Mouse (Mus musculus) heart, postnatal 0 days (tissue): ENCODE measurements at regions not wholly inside any gene's neighbourhood (a gene's known extent, or its start where the extent isn't known, plus 50 kb on each side); places are given as distances from the start of the nearest gene placed in this dataset.
"Not testable (repeated sequence)": the region's sequence is repeated elsewhere in the genome, so short reads cannot be mapped to it uniquely, and the experiment has no call there.

Experiments used
- ATAC-seq: fragments of 200-750 bp; cut with Nextera tagmentation; 2 replicates; pipeline ENCODE4 v1.8.0; 2017; ENCODE audit warnings: low read depth, moderate number of reproducible peaks, moderate library complexity; ENCODE audit not compliant: insufficient read depth
- DNase-seq: peaks from one replicate; pipeline ENCODE4 v3.0.0-alpha.2; 2016; ENCODE audit warnings: low spot score
- H3K27ac ChIP-seq: fragments of 300-500 bp; sonication (generic); 2 replicates; pipeline ENCODE4 v1.5.1; 2014; ENCODE audit warnings: low read depth, mild to moderate bottlenecking
- H3K27me3 ChIP-seq: fragments of 300-500 bp; sonication (generic); 2 replicates; pipeline ENCODE4 v1.6.1; 2014; ENCODE audit warnings: low read length, mixed read lengths; ENCODE audit not compliant: control insufficient read depth, insufficient read depth
- H3K36me3 ChIP-seq: fragments of 300-500 bp; sonication (generic); replicated peaks from 2 replicates; pipeline ENCODE4 v1.6.1; 2014; ENCODE audit warnings: low read length, mixed read lengths; ENCODE audit not compliant: control insufficient read depth, insufficient read depth
- H3K4me1 ChIP-seq: fragments of 300-500 bp; sonication (generic); 2 replicates; pipeline ENCODE4 v1.6.1; 2014; ENCODE audit warnings: antibody characterized with exemption; ENCODE audit not compliant: control insufficient read depth, insufficient read depth
- H3K4me2 ChIP-seq: fragments of 300-500 bp; sonication (generic); 2 replicates; pipeline ENCODE4 v1.6.1; 2014; ENCODE audit warnings: low read depth, mild to moderate bottlenecking, low read length, moderate library complexity
- H3K4me3 ChIP-seq: fragments of 300-500 bp; sonication (generic); 2 replicates; pipeline ENCODE4 v1.5.1; 2014; ENCODE audit warnings: low read depth, low read length
- H3K9ac ChIP-seq: fragments of 300-500 bp; sonication (generic); replicated peaks from 2 replicates; pipeline ENCODE4 v1.6.1; 2014; ENCODE audit warnings: low read depth, low read length, mixed read lengths
- H3K9me3 ChIP-seq: fragments of 300-500 bp; sonication (generic); replicated peaks from 2 replicates; pipeline ENCODE4 v1.6.1; 2016; ENCODE audit warnings: low read length; ENCODE audit not compliant: control insufficient read depth
- CTCF ChIP-seq: IDR thresholded peaks from 2 replicates; pipeline ENCODE4 v1.5.1; 2016; ENCODE audit warnings: antibody characterized with exemption, control low read depth, low read depth
- EP300 ChIP-seq: IDR thresholded peaks from 2 replicates; pipeline ENCODE4 v1.6.1; 2016; ENCODE audit warnings: antibody characterized with exemption, low read depth
- WGBS: fragments of 180-500 bp; shearing (Covaris S2); extraction: QIAGEN DNeasy Blood & Tissue Kit; methylation state at CpG from one replicate; pipeline ENCODE4 v1.1.7; 2014; 5-methylcytosine and 5-hydroxymethylcytosine counted together

DNA sequence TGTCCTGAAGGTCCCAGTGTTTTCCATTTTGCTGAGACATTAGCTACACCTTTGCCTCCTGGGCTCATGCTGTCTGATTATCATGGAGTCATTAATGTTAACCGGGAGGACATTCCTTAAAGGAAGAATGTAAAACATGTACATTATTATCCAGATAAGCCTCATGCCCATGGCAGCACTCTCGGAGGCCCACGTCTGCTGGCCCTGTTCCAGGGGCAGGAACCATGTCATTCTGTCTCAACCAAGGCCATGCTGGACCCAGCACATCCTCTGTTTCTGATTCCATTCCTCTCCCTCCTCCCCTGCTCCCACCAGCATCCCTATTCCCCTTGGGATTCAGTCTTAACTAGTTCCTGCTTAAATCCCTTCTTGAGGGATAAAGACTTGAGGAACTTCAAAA, 139.1 kb downstream of the Sptssa start:
- TF ChIP-seq CTCF (no peak), EP300 (no peak)
- H3K27me3 ChIP-seq, result no peaks in the 10 kb centered on the region
- no peak for ATAC-seq
- H3K9ac ChIP-seq, result no peak overlapping the region
- H3K9me3 ChIP-seq, result no peaks in the 10 kb centered on the region
- H3K27ac ChIP-seq, result no peak overlapping the region
- H3K4me3 ChIP-seq, result no peak overlapping the region
- no peak overlapping the region for H3K4me2 ChIP-seq
- WGBS, result 11% methylated on average over 3 of the region's 3 CpGs
- no peaks in the 10 kb centered on the region for H3K36me3 ChIP-seq
- no peak for DNase-seq
- peaks cover 5% of the 10 kb centered on the region for H3K4me1 ChIP-seq

DNA sequence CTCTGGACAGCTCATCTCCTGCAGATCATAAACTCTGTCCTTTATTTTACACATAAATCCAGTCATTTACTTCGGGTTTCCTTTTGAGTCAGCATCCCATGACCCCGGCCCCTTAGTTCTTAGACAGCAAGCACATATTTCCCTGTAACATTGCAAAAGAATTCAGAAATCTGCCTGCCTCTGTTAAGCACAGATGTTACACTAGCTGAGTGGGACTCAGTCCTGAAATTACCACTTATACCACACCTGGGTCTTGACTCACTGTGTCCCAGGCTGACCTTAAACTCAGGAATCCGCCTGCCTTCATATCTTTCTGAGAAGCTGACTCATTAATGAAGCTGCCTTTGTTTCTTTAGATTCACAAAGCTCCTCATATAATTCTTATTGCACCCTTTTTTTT, 139.9 kb downstream of the Sptssa start:
- no peaks in the 10 kb centered on the region for H3K9me3 ChIP-seq
- ATAC-seq (no peak), DNase-seq (no peak)
- no peaks in the 10 kb centered on the region for H3K27me3 ChIP-seq
- H3K9ac ChIP-seq, result no peak overlapping the region
- no peak overlapping the region for H3K27ac ChIP-seq
- H3K4me1 ChIP-seq, result peaks cover 5% of the 10 kb centered on the region
- TF ChIP-seq EP300 (no peak), CTCF (no peak)
- WGBS, result 56% methylated on average over 3 of the region's 3 CpGs
- H3K4me2 ChIP-seq, result no peak overlapping the region
- H3K36me3 ChIP-seq, result no peaks in the 10 kb centered on the region
- H3K4me3 ChIP-seq, result no peak overlapping the region

DNA sequence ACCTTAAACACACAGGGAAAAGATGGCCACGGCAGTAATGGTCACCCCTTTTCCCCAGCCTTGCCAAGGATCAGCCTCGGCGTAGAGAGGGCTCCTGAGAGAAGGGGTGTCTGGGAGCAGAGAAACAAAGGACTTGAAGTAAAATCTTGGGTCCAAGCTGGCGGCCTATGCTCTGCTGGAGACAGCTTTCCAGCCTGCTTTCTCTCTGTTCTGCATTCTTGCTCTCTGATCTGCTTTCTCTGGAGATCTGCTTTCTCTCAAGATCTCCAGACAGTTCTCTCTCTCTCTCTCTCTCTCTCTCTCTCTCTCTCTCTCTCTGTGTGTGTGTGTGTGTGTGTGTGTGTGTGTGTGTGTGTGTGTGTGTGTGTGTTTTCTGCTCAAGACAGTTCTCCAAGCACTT, 140.3 kb downstream of the Sptssa start:
- H3K9ac ChIP-seq, H3K4me3 ChIP-seq, H3K9me3 ChIP-seq, H3K36me3 ChIP-seq, ATAC-seq, H3K27me3 ChIP-seq, DNase-seq, H3K4me2 ChIP-seq, H3K4me1 ChIP-seq: not testable (repeated sequence)
- WGBS, result 35% methylated on average over 4 of the region's 4 CpGs
- peak overlapping the region; percentile 61; the same call in 1 of the 2 replicates for H3K27ac ChIP-seq

DNA sequence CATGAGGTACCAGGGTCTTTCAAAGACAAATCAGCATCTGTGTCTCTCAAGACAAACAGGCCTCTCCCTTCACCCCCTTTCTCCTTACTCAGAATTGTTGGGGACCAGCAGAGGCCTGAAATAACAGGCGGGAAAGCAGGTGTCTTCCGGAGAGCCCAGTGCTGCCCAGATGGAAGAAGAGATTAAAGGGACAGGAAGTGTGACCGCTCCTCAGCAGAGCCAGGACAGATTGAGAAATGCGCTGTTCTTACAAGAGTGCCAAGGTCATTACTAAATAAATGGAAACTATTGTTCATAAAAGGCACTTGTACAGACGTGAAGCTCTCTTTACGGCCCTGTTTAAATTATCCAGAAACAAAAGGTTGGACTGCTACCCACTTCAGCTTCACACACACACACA, 146.5 kb downstream of the Sptssa start:
- no peak for TF ChIP-seq EP300
- TF ChIP-seq CTCF, result no peak
- Histone ChIP-seq H3K9ac (no peak overlapping the region), H3K27ac (no peak overlapping the region; the same call in 1 of the 2 replicates), H3K9me3 (no peaks in the 10 kb centered on the region), H3K36me3 (no peaks in the 10 kb centered on the region), H3K4me3 (no peak overlapping the region), H3K4me2 (no peak overlapping the region), H3K4me1 (0 out of 2 replicates have a peak, but pooled peaks cover 3% of the 10 kb centered on the region), H3K27me3 (no peaks in the 10 kb centered on the region)
- no peak for DNase-seq
- ATAC-seq, result peak; percentile 24; the same call in 1 of the 2 replicates
- 44% methylated on average over 6 of the region's 6 CpGs for WGBS

GRCm38 (mm10) chr12:54502775-54503174, 153.6 kb downstream of the Sptssa start:
- H3K4me3 ChIP-seq, result no peak overlapping the region
- WGBS, result 30% methylated on average over 7 of the region's 7 CpGs
- H3K9me3 ChIP-seq, result no peaks in the 10 kb centered on the region
- H3K36me3 ChIP-seq, result no peaks in the 10 kb centered on the region
- no peaks in the 10 kb centered on the region for H3K27me3 ChIP-seq
- no peak overlapping the region for H3K4me2 ChIP-seq
- DNase-seq, result peak; percentile 54
- peak; percentile 70; the same call in 1 of the 2 replicates for ATAC-seq
- peak overlapping the region; percentile 95 for H3K27ac ChIP-seq
- H3K9ac ChIP-seq, result no peak overlapping the region
- H3K4me1 ChIP-seq, result peaks cover 29% of the 10 kb centered on the region
- TF ChIP-seq CTCF (no peak), EP300 (0 out of 2 replicates have a peak, but pooled peaks have one; percentile 38)

- Histone ChIP-seq H3K27ac (peak overlapping the region; percentile 65), H3K9me3 (no peaks in the 10 kb centered on the region), H3K36me3 (no peaks in the 10 kb centered on the region), H3K4me3 (no peak overlapping the region), H3K27me3 (no peaks in the 10 kb centered on the region), H3K4me2 (no peak overlapping the region), H3K4me1 (peaks cover 29% of the 10 kb centered on the region), H3K9ac (no peak overlapping the region)
- DNase-seq (peak; percentile 75), ATAC-seq (peak; percentile 55; the same call in 1 of the 2 replicates)
- TF ChIP-seq CTCF (no peak), EP300 (no peak)
- WGBS, result 25% methylated on average over 3 of the region's 3 CpGs
These were observed 156.4 kb downstream of the Sptssa start for GRCm38 (mm10) chr12:54499963-54500362.
